Mouse (Mus musculus) granulocyte monocyte progenitor cell, adult 5-6 weeks (primary cell): Measurements from ENCODE around the gene Msmp. TPM values are rescaled to one million over a fixed set of nuclear protein-coding genes. Genes with fewer than 3 reads are reported as not detected.
A peak's percentile ranks its signal among the peaks of the same experiment; 100 is the strongest.
"Not testable (repeated sequence)": the region's sequence is repeated elsewhere in the genome, so short reads cannot be mapped to it uniquely, and the experiment has no call there.

Experiments
- ATAC-seq: replicated peaks from 2 replicates; pipeline ENCODE4 v1.8.0; 2016; ENCODE audit warnings: mild to moderate bottlenecking, moderate TSS enrichment, inconsistent platforms; ENCODE audit not compliant: poor library complexity, severe bottlenecking
- total RNA-seq, 2 experiments: library from RNA; stranded (forward) in 1 of 2; stranded (reverse) in 1 of 2; fragments of 200-712, 200-1000 nt in 1 of 2; fragments of >200 nt in 1 of 2; fragmentation: Nextera tagmentation in 1 of 2; gene quantifications; 2 replicates each; pipeline ENCODE4 v1.2.3; 2014 to 2017

Gene Msmp
- total RNA-seq, 2 experiments from 2014 or later, result not detected

DNA sequence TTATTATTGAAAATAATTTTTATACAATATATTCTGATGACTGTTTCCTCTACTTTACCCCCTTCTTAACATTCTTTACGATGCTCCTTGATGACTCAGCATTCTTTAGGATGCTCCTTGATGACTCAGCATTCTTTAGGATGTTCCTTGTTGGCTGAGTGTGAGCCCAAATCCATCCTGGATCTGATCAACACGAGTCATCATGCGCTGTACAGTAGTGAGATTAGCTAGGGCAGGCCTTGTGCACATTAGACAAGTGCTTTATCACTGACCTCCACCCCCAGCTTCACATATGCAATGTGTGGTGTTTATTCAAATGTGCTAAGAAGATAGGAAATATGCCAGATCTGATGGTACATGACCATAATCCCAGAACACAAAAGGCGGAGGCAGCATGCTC is 13.9 kb upstream of the Msmp start:
- ATAC-seq, result no peak

DNA sequence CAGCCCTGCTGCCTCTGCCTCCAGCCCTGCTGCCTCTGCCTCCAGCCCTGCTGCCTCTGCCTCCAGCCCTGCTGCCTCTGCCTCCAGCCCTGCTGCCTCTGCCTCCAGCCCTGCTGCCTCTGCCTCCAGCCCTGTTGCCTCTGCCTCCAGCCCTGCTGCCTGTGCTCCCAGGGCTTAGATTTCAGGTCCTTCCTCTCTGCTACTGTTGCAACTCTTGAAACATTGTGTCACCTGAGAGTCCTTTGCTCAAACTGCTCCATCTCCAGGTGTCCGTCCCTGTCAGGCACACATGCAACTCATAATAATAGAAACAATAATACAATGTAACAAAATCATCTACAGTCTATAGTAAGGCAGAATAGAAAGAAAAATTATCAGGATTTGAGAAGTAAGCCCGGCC is 12.3 kb upstream of the Msmp start:
- not testable (repeated sequence) for ATAC-seq

DNA sequence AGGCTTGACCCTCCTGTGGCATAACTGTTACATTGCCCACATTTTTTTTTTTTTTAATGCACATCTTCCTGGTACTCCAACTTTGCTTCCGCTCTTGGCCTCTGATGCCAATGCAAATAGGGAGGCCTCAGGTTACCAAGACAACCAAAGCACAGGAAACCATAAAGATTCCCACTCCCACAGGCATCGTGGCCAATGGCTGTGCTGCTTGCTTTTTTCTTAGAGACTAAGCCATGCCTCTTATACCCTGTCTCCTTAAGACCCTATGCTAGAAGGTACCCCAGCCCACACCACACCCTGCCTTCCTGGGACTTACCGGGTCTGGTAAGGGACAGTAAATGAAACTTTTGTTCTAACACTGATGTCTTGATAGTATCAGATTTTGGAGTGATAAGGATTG is 9.2 kb upstream of the Msmp start:
- peak; percentile 17; the same call in 1 of the 2 replicates for ATAC-seq

DNA sequence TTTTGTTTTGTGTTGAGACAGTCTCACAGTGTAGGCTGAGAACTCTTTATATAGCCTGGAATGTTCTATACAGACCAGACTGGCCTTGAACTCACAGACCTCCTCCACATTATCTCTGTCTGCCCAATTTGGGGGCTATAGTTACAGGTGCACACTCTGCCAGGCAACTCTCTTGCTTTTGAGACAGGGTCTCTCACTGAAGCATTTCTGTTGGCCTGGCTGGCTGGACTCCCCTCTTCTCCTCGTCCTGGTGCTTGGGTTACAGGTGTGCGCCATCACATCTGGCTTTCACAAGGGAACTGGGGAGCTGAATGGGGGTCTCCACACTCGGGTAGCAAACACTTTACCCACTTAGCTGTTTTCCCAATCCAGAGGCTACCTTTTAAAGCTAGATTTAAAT is 7.7 kb upstream of the Msmp start:
- no peak for ATAC-seq

DNA sequence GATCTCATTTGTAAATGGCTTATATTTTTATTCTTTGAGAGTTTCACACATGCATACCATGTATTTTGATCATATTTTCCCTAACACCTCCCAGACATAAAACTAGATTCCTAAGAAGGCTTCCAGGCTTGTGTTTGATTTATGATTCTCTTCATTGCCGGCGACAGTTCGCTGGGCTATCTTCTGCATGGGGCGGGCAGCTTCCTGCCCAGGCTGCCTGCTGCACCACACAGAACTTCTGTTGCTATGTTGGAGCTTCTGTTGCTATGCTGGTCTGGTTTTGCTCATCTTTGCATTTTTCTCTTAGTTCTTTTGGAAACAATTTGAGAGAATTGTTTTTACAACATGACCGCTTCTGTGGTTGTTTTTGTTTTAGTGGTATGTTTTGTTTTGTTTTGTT is 7.2 kb upstream of the Msmp start:
- ATAC-seq, result no peak

DNA sequence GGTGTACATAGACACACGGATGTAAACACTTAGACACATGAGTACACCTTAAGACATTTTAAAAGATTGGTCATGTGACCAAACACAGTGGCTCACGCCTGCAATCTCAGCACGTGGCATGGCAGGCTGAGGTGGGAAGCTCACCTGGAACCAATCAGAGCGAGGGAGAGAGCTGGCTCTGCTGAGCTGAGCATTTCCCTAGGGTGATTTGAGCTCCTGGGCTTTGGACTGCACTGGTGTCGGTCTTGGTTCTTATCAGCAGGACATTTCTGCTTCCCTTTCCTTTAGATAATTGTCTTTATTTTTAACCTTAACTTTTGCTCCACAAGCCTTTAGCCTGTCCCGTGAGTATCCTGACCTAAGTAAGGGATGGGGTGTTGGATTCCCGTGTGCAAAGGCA is 3.4 kb upstream of the Msmp start:
- no peak for ATAC-seq

DNA sequence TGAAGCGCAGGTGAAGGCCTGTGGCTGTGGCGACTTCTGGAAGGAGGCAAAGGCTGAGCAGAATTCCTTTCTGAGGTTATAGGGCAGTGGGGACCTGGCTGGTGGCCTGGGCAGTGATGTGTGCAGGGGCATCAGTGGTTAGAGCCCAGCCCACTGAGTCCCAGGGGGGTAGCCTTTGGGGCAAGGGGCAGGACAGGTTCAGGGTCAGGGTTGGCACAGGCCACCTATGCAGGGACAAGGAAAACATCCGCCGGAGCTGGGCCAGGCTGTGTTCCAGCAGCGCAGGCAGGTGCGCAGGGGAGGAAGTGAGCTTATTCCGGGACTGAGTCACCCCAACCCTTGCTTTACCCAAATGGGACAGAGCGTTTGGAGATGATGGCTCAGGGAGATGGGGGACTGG is 2.1 kb upstream of the Msmp start:
- peak; percentile 40; the same call in 1 of the 2 replicates for ATAC-seq

DNA sequence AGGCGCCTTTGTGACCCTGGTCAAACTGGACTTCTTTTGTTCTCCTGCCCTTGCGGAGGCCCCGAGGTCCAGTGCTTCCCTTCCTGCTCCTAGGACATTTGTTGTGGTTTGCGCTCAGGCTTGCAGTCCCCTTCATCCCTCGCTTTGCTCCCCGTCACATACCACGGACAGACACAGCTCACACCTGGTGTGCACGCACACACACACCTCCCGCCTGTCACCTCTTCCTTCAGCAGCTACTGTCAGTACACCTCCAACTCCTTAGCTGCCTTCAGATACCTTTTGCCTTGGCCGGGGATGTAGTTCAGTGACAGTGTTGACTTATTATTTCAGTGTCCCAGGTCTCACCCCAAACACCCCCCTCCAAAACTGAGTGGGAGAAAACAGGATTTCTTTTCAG is 1.4 kb upstream of the Msmp start:
- no peak for ATAC-seq

DNA sequence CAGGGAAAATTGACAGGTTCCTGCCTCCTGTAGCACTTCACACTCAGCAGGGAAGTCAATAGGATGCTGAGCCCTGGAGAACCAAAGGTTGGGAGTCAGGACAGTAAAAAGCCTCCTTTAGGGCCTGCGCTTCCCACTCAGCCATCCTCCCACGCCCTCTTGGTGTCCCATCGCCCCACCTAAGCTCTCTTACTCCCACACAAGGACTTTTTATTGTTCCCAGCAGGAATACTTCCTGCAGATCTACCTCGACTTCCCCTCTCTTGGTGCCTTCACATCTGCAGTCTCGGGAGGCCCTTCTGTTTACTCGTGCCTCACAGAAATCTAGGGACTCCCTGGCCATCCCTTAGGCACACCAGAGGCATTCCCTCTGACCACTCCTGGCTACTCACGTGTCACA is 873 bp downstream of the Msmp start:
- ATAC-seq, result no peak

DNA sequence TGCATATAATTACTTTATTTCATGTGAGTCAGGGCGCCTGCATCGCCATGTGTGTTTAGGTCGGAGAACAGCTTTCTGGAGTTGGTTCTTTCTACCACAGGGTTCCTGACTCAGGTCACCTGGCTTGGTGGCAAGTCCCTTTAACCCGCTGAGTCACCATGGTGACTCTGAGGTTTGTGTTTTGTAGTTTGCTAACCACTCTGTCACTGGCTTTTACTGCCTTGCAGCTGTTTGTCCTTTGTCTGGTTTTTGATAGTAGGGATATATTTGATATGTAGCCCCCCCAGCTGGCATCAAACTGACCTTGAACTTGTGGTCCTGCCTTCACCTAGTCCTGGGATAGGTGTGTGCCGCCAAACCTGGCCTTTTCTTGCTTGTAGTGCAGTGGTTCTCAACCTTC is 2.1 kb downstream of the Msmp start:
- no peak for ATAC-seq

DNA sequence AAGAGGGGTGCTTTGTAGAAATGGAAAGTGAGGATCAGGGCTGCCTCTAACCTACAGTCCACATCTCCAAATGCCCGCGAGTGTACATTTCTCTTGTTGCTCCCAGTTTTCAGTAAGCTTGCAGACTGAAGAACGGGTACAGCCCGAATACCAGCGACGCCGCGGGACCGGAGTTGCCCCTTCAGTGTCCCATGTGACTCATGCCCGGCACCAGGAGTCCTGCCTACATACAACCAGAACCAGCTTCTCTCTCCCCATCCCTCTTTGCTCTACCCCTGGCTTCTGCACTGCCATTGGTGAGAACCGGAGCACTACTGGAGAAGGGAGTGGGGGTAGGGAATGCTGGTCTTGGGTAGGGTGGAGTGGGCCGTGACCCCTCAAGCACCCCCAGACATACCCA is 2.9 kb downstream of the Msmp start:
- ATAC-seq, result no peak

DNA sequence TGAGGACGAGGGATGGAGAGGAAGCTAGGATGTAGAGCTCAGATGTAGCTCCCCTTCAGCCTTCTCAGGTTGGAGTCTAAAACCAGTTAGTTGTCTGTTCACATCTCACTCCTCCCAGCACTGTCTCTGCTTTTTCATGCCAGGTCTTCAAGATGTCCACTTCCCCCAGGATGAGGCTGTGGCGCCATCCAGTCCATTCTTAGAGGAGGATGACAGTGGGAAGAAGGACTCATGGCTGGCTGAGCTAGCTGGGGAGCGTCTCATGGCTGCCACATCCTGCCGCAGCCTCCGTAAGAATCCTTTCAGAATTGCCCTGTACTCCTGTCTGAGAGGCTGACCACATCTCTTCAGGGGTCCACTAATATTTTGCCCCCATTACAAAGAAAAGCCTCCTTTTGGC is 3.6 kb downstream of the Msmp start:
- ATAC-seq, result no peak

DNA sequence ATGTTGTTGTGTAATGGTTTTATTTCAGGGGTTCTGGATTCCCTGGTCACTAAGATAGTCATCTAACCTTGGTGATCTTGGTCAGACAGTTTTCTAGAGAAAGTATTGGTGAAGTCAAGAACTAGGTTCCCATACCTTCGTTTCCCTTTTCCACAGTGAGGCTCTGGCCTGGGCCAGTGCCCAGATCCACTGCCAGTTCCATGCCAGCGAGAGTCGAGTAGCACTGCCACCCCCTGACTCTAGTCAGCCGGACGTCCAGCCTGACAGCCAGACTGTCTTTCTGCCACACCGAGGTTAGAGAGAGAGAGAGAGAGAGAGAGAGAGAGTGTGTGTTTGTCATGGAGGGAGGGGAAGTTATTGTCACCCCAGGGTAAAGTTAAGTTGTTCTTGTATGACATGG is 4.6 kb downstream of the Msmp start:
- ATAC-seq, result no peak

DNA sequence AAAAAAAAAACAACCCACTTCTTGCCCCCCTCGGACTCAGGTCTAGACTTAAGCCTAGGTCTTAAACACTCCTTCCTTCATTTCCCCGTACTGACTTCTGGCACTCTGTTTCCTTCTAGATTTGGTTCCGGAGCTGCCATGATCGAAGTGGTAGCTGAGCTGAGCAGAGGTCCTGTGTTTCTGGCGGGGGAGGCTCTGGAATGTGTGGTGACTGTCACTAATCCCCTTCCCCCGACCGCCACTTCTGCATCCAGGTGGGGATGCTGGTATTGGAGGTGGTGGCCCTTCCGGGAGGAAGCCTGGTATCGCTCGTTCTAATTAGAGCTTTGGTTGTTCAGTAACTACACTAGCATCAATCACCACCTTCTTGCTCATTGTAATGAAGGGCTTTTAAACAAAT is 5.0 kb downstream of the Msmp start:
- ATAC-seq, result no peak

DNA sequence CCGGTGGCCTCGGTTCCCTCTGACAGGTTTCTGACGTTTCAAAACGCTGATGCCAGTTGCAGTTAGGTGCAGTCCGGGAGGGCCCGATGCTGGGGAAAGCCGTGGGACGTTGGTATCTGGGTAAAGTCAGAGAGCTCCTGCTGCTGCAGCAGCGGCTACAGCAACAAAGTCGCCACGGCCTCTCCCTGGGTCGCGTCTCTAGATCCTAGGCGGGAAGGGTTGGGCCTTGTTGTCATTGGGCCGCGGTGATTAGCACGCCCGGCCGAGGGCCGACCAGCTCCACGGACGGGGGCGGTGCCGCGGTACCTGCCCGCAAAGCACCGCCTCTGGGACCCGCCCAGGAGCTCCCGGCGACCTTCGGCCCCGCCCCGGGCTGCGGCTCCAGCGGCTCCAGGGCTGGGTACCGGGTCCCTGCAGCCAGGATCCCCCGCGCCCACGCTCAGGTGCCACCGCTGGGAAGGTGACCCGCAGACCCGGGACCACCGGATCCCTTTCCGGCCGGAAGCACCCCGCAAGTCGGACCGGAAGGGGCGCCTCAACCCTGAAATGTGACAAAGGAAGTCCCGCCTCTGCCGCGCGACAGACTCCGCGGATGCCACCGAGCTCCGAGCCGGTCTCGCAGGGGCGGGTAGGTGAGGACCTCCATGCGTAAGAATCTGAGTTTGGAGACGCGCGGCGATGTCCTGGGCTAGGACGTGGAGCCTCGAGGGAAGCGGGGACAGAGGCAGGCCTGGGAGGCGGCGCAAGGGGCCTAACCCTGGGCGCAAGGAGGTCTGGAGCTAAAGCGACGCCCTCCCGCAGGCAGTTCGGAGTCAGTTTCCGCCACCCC is 5.7 kb downstream of the Msmp start, which contains the start of the genes Rgp1 and Gba2:
Gene Rgp1, plus strand, starts transcription at position 340 of the 829 bp plus-strand sequence.
Gene Gba2, minus strand, starts transcription at position 498 of the 829 bp plus-strand sequence.
- peak; percentile 86 for ATAC-seq

DNA sequence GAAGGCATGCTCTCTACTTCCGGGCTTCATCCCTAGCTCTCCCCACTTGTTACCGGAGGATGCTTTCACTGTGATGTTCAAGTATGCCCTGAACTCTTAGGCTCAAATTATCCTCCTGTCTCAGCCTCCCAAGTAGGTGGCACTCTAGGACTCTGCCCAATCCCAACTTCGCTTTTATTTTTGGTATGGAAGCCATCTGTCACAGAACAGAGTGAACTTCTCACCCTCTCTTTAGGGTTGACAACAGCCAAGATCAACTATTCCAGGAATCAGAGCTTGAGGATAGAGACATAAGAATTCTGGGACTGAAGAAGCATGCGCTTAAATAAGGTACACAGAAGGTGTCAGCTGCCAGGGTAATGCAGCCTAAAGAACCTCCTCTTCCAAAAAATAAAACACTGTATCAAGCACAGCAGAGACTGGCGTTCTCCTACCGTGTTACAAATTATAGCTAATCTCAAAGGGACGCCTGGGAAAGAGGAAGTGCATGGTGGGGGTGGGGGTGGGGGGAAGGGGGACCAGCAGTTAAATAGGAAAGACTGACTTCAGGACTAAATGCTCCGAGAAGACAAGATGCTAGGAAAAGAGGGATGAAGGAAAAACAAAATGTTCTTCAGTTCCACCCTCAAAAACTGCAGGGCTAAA is 6.9 kb downstream of the Msmp start:
- ATAC-seq, result no peak

DNA sequence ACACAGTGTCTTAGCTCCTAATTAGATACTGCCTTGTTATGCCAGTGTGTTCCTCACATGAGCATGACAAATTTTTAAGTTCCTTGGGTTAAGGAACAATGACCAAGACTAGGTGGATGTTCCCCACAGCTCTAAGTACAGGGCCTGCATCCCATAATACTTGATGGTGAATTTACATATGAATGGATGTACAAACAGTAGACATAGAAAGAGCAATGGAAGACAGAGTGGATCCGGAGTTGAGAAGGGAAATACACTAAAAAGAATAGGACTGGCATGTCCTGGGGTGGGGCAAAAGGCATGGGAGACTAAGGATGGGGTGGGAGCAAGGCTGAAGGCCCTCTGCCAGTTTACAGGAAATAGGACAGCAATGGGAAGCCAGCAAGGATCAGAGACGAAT is 8.9 kb downstream of the Msmp start:
- ATAC-seq, result no peak

DNA sequence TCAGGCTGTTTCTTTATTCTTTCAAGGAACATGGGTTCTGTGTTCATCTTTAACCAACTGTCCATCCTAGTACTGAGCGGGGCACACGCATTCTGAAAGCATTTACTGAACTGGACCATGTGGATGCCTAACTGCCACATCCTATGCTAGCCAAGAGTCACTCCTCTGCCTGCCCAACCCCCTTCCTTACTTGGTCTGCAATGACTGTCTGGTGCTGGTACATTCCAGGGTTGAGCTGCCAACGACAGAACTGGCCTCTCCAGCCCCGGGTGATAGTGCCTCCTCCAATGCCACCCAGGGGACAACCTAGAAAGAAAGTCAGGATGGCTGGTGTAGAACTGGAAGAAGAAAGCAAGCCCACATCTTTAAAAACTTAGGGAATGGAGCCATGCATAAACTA is 10.7 kb downstream of the Msmp start:
- ATAC-seq, result no peak

DNA sequence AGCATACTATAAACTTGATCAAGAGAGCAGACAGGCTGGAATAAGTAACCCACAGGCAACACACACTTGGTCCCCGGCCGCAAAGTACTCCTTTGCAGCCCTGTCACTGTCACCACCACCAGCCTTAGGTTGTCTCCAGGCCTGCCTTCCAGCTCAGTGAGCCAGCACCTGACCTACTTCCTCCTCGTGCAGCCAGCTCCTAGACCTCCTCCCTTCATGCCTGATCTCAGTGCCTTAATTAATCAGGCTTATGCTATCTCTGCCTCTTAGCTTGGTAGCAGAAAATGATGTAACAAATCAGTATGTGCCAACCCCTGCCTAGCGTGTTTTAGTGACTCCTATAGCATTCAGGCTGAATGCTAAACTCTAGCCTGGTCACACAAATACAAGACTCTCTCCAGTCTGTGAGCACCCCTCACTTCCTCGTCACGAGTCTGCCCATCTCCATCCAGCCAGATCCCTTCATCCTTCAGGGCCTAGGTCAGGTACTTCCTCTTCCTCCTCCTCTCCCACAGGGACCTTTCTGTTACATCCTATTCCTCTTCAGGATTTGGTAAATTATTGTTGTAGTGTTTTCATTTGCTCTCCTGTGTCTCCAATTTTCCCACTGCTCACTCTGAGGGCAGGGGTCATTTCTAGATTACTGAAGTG is 12.8 kb downstream of the Msmp start:
- ATAC-seq, result peak; percentile 56; the same call in 1 of the 2 replicates

DNA sequence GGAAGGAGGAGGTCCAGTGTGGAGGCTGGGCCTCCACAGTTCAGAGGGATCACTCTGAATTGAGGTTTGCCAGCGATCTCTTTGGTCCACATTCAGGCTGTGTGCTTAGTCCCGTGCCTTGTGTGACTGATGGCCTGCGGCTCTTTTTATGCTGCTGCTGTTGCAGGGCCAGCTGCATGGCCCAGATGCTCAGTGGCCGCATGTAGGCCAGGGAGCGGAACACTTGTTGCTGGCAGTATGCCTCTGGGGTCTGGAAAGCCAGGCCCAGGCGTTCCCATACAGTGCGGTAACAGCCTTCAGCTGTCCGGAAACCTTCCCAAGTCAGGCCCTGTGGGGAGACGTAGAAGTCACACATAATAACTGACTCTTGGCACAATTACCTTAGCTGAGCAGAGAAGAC is 17.2 kb downstream of the Msmp start:
- no peak for ATAC-seq

DNA sequence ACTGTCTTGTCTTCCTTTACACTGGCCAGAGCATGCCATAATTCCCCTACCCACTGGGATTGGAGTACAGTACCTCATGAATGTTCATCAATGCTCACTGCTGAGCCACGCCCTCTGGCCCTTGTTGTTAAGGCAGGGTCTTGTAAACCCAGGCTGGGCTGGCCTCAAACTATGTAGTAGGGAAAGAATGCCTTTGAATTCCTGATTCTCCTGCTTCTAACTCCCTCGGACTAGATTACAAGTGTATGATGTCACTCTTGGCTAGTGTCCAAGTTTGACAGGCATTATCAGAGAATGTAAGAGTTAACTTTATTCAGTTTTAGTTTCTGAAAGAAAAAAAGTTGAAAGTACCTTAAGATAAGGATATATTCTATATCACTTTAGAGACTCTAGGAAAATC is 20.1 kb downstream of the Msmp start:
- no peak for ATAC-seq

DNA sequence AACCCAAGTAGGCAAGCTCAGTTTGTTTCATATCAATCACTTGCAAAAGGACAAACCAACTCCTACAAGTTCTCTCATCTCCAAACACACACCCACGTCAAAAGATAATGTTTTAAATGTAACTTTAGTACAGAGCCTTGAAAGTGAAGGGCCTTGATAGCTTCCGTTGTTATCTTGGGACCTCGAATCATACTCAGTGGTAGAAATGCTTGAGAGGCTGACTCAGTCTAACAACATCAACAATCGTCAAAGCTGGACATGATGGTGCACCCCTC is 20.8 kb downstream of the Msmp start:
- ATAC-seq, result no peak
